ENCODE assay signal across 8 mouse cellular contexts in the genomic region with DNA sequence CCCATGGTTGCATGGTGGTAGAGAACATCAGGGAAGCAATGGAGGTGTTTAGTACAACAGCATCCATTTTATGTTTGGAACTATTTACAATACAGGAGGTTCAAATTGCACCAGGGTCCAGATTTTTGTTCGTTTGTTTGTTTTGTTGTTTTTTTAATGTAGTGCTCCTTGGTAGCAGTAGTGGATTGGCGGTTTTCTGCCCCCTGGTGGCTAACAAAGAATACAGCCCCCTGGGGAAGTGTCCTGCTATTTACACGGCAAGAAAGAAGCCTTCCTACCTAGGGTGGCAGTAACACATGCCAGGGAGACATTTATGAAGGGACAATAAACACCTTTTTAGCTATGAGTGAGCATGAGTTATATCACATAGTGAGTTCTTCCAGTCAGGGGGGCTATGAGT. TPM values are rescaled to one million over a fixed set of nuclear protein-coding genes. Genes with fewer than 3 reads are reported as not detected.
DNase-seq lines count a peak whose midpoint lies in the region; ATAC-seq and TF ChIP-seq lines count a peak whose summit lies in the region.

No protein-coding gene starts in this region.

- H3K27ac ChIP-seq in hindbrain, embryonic 11.5 days (ENCODE audit: low read depth, low read length) = no peak overlapping the region
- H3K27ac ChIP-seq in hindbrain, embryonic 16.5 days (ENCODE audit: low read depth, low read length) = no peak overlapping the region
- H3K27ac ChIP-seq in lung, postnatal 0 days (ENCODE audit: low read length) = no peak overlapping the region
- no peak overlapping the region for H3K27ac ChIP-seq in neural tube, embryonic 15.5 days (replicated peaks)

- ATAC-seq in hindbrain, embryonic 11.5 days (ENCODE audit: low FRiP score) = no peak
- no peak for ATAC-seq in hindbrain, embryonic 16.5 days
- ATAC-seq in Patski = no peak
- no peak for ATAC-seq in lung, postnatal 0 days
- no peak for ATAC-seq in neural tube, embryonic 15.5 days (ENCODE audit: low FRiP score)

- peaks cover 34% of the 10 kb centered on the region for H3K27me3 ChIP-seq in hindbrain, embryonic 11.5 days (ENCODE audit: control insufficient read depth, insufficient read depth, low read length)
- H3K27me3 ChIP-seq in hindbrain, embryonic 16.5 days (replicated peaks; ENCODE audit: control insufficient read depth, insufficient read depth, low read length) = peaks cover 29% of the 10 kb centered on the region
- no peaks in the 10 kb centered on the region for H3K27me3 ChIP-seq in Patski
- H3K27me3 ChIP-seq in lung, postnatal 0 days (replicated peaks; ENCODE audit: insufficient read depth, low read length) = peaks cover 17% of the 10 kb centered on the region; the same call in 1 of the 2 replicates
- H3K27me3 ChIP-seq in neural tube, embryonic 15.5 days (replicated peaks) = peaks cover 50% of the 10 kb centered on the region

- no peak for TF ChIP-seq EP300 in lung, postnatal 0 days (IDR thresholded peaks at IDR 0.05)

- no peak overlapping the region for H3K4me3 ChIP-seq in hindbrain, embryonic 11.5 days (ENCODE audit: low read depth, low read length)
- H3K4me3 ChIP-seq in hindbrain, embryonic 16.5 days (ENCODE audit: low read length) = no peak overlapping the region
- H3K4me3 ChIP-seq in lung, postnatal 0 days (ENCODE audit: low read depth, low read length) = no peak overlapping the region
- H3K4me3 ChIP-seq in neural tube, embryonic 15.5 days (replicated peaks) = no peak overlapping the region

- 0 out of 2 replicates have a peak, but pooled peaks cover 6% of the 10 kb centered on the region for H3K4me1 ChIP-seq in hindbrain, embryonic 11.5 days (replicated peaks; ENCODE audit: control insufficient read depth, insufficient read depth, low read length)
- H3K4me1 ChIP-seq in hindbrain, embryonic 16.5 days (ENCODE audit: control insufficient read depth, insufficient read depth, low read depth, low read length) = peaks cover 12% of the 10 kb centered on the region
- peaks cover 4% of the 10 kb centered on the region; the same call in 1 of the 2 replicates for H3K4me1 ChIP-seq in lung, postnatal 0 days (ENCODE audit: insufficient read depth, low read depth, low read length)
- peaks cover 22% of the 10 kb centered on the region for H3K4me1 ChIP-seq in neural tube, embryonic 15.5 days

- TF ChIP-seq CTCF in Patski (IDR thresholded peaks at IDR 0.05) = peak; percentile 54
- TF ChIP-seq CTCF in lung, postnatal 0 days (IDR thresholded peaks at IDR 0.05) = peak; percentile 71

- H3K9me3 ChIP-seq in hindbrain, embryonic 11.5 days (ENCODE audit: control insufficient read depth, low read length) = no peaks in the 10 kb centered on the region
- no peaks in the 10 kb centered on the region for H3K9me3 ChIP-seq in hindbrain, embryonic 16.5 days (ENCODE audit: control insufficient read depth, low read length)
- H3K9me3 ChIP-seq in lung, postnatal 0 days (ENCODE audit: low read length) = no peaks in the 10 kb centered on the region
- no peaks in the 10 kb centered on the region for H3K9me3 ChIP-seq in neural tube, embryonic 15.5 days (replicated peaks)

- 24% methylated on average over 3 of the region's 3 CpGs for WGBS in hindbrain, embryonic 11.5 days
- WGBS in hindbrain, embryonic 16.5 days = 16% methylated on average over 3 of the region's 3 CpGs
- WGBS in lung, postnatal 0 days = 21% methylated on average over 3 of the region's 3 CpGs
- 13% methylated on average over 3 of the region's 3 CpGs for WGBS in neural tube, embryonic 15.5 days

- POLR2A ChIA-PET in Patski (lab: Charles Lee) = no interaction called here

- CTCF ChIA-PET in Patski (lab: Charles Lee) = interaction anchor here (1.0 to 1.9 kb wide), 4 partner anchors 9 to 72 kb away, joined by 4 to 6 read pairs (median 6); no protein-coding TSS in a partner anchor

- no peak overlapping the region for H3K4me2 ChIP-seq in hindbrain, embryonic 11.5 days (replicated peaks; ENCODE audit: low read depth, low read length)
- H3K4me2 ChIP-seq in hindbrain, embryonic 16.5 days (ENCODE audit: low read length) = no peak overlapping the region
- H3K4me2 ChIP-seq in lung, postnatal 0 days (replicated peaks; ENCODE audit: low read depth, low read length) = no peak overlapping the region
- H3K4me2 ChIP-seq in neural tube, embryonic 15.5 days = no peak overlapping the region

- DNase-seq in hindbrain, embryonic 11.5 days (ENCODE audit: low spot score) = peak; percentile 42
- peak; percentile 43 to 47 for DNase-seq in B cell, adult 2 months
- DNase-seq in Patski (ENCODE audit: low read depth, low spot score) = no peak
- DNase-seq in lung, postnatal 0 days (ENCODE audit: low spot score) = peak; percentile 57
- no peak for DNase-seq in heart, adult 9 months (ENCODE audit: low spot score in 2 of 2)
- DNase-seq in right cerebral cortex, adult 18-20 months = no peak

- no peak overlapping the region for H3K9ac ChIP-seq in hindbrain, embryonic 11.5 days (ENCODE audit: low read depth, low read length)
- H3K9ac ChIP-seq in hindbrain, embryonic 16.5 days (ENCODE audit: low read depth, low read length) = no peak overlapping the region
- no peak overlapping the region for H3K9ac ChIP-seq in lung, postnatal 0 days (replicated peaks; ENCODE audit: low read depth)
- H3K9ac ChIP-seq in neural tube, embryonic 15.5 days (replicated peaks) = no peak overlapping the region

- no peaks in the 10 kb centered on the region for H3K36me3 ChIP-seq in hindbrain, embryonic 11.5 days (ENCODE audit: control insufficient read depth, insufficient read depth, low read length)
- no peaks in the 10 kb centered on the region for H3K36me3 ChIP-seq in hindbrain, embryonic 16.5 days (ENCODE audit: control insufficient read depth, insufficient read depth, low read length)
- H3K36me3 ChIP-seq in lung, postnatal 0 days (ENCODE audit: insufficient read depth, low read length) = no peaks in the 10 kb centered on the region
- H3K36me3 ChIP-seq in neural tube, embryonic 15.5 days = no peaks in the 10 kb centered on the region

- in situ Hi-C loops in Patski (cut with MboI; ENCODE audit: low pct_unique_long_range_greater_than_20kb) = no loop called here

RNA-seq across cellular contexts. Expression of gene Fam107a, which starts 3.3 kb away (rescaled TPM):
- polyA plus RNA-seq in hindbrain, embryonic 11.5 days (2014; fragmentation: Nextera tagmentation; extraction: Ambion mirVana) = 0.27 and 0.46 TPM in 2 replicates
- 0.89 and 1.2 TPM in 2 replicates for polyA plus RNA-seq in hindbrain, embryonic 16.5 days (2015; fragmentation: Nextera tagmentation; extraction: Ambion mirVana)
- polyA plus RNA-seq in Patski (2021) = 173 TPM
- 0.21 and 0.56 TPM in 2 replicates for polyA plus RNA-seq in lung, postnatal 0 days (2015; fragmentation: Nextera tagmentation; extraction: Ambion mirVana)
- 0.44 and 0.87 TPM in 2 replicates for polyA plus RNA-seq in neural tube, embryonic 15.5 days (2015; fragmentation: Nextera tagmentation; extraction: Ambion mirVana)

RNA-seq across cellular contexts. Expression of gene Acox2, which starts 55.4 kb away (rescaled TPM):
- polyA plus RNA-seq in hindbrain, embryonic 11.5 days (2014; fragmentation: Nextera tagmentation; extraction: Ambion mirVana) = 0.20 and 0.29 TPM in 2 replicates
- polyA plus RNA-seq in hindbrain, embryonic 16.5 days (2015; fragmentation: Nextera tagmentation; extraction: Ambion mirVana) = 0.09 and 0.23 TPM in 2 replicates
- 0.53 TPM for polyA plus RNA-seq in Patski (2021)
- polyA plus RNA-seq in lung, postnatal 0 days (2015; fragmentation: Nextera tagmentation; extraction: Ambion mirVana) = 6.3 and 7.2 TPM in 2 replicates
- 0.22 TPM in 1 of 2 replicates, not detected in the other for polyA plus RNA-seq in neural tube, embryonic 15.5 days (2015; fragmentation: Nextera tagmentation; extraction: Ambion mirVana)

Comparison
In these comparisons a context has a peak if more than half of its experiments do, and no peak if none do; other contexts are left out.
1. DNase-seq: peak in hindbrain, embryonic 11.5 days (single experiment), B cell, adult 2 months (2 of 2) and lung, postnatal 0 days (single experiment); none in Patski (single experiment), heart, adult 9 months (0 of 2) and right cerebral cortex, adult 18-20 months (single experiment).
2. RNA of gene Fam107a, which starts 3.3 kb away (polyA plus RNA-seq): 173 TPM in Patski (single experiment); 0.89 to 1.2 TPM in hindbrain, embryonic 16.5 days, 0.21 to 0.56 TPM in lung, postnatal 0 days, 0.27 to 0.46 TPM in hindbrain, embryonic 11.5 days and 0.44 to 0.87 TPM in neural tube, embryonic 15.5 days; every median in the first group is over 10 times any median in the second.